Mouse (Mus musculus): ENCODE data around the gene Cdk2.
A peak's percentile ranks its signal among the peaks of the same experiment; 100 is the strongest.

GRCm38 (mm10) chr10:128674469-128675008 is 30.3 kb downstream of the Cdk2 start:
- no peak for TF ChIP-seq POLR2A (IDR thresholded peaks at IDR 0.05; ENCODE audit: extremely low read depth, insufficient read depth, low read length)
- peak; percentile 50; the same call in 1 of the 2 replicates for TF ChIP-seq CTCF (IDR thresholded peaks at IDR 0.05; ENCODE audit: low read depth, low read length)

Measured in liver, adult 2 months (tissue).